Mouse (Mus musculus): ENCODE data around the gene Bpifb9a. TPM values are rescaled to one million over a fixed set of nuclear protein-coding genes. Genes with fewer than 3 reads are reported as not detected.
"Not testable (repeated sequence)": the region's sequence is repeated elsewhere in the genome, so short reads cannot be mapped to it uniquely, and the experiment has no call there.

Gene Bpifb9a
- polyA plus RNA-seq, 1 experiment from 2014 or later = not detected

- Histone ChIP-seq H3K9me3 (ENCODE audit: low read depth, low read length) (no peaks in the 10 kb centered on the region), H3K9ac (no peak overlapping the region), H3K4me2 (no peak overlapping the region), H3K36me3 (ENCODE audit: insufficient read depth) (no peaks in the 10 kb centered on the region), H3K27me3 (ENCODE audit: insufficient read depth, low read length) (no peaks in the 10 kb centered on the region), H3K4me1 (ENCODE audit: insufficient read depth) (no peaks in the 10 kb centered on the region), H3K4me3 (ENCODE audit: low read depth, low read length) (no peak overlapping the region), H3K27ac (ENCODE audit: low read depth) (no peak overlapping the region)
- DNase-seq = no peak
- 91% methylated on average over 5 of the region's 5 CpGs for WGBS
- no peak for TF ChIP-seq CTCF (IDR thresholded peaks at IDR 0.05; ENCODE audit: low read depth)
- ATAC-seq (ENCODE audit: insufficient read depth) = no peak
These were observed 12.3 kb upstream of the Bpifb9a start for GRCm38 (mm10) chr2:154245322-154245721.

- H3K27me3 ChIP-seq (ENCODE audit: insufficient read depth, low read length); H3K9me3 ChIP-seq (ENCODE audit: low read depth, low read length); ATAC-seq (ENCODE audit: insufficient read depth); H3K9ac ChIP-seq; H3K27ac ChIP-seq (ENCODE audit: low read depth); H3K4me3 ChIP-seq (ENCODE audit: low read depth, low read length); H3K36me3 ChIP-seq (ENCODE audit: insufficient read depth); H3K4me2 ChIP-seq; DNase-seq; H3K4me1 ChIP-seq (ENCODE audit: insufficient read depth): not testable (repeated sequence)
- 78% methylated on average over 2 of the region's 4 CpGs for WGBS
These were observed 2.4 kb upstream of the Bpifb9a start for GRCm38 (mm10) chr2:154255254-154255653.

GRCm38 (mm10) chr2:154255770-154256169, 1.9 kb upstream of the Bpifb9a start:
- H3K9me3 ChIP-seq (ENCODE audit: low read depth, low read length) = no peaks in the 10 kb centered on the region
- no peak for TF ChIP-seq CTCF (IDR thresholded peaks at IDR 0.05; ENCODE audit: low read depth)
- H3K4me1 ChIP-seq (ENCODE audit: insufficient read depth) = no peaks in the 10 kb centered on the region
- no peak overlapping the region for H3K4me2 ChIP-seq
- no peaks in the 10 kb centered on the region for H3K27me3 ChIP-seq (ENCODE audit: insufficient read depth, low read length)
- DNase-seq = no peak
- no peaks in the 10 kb centered on the region for H3K36me3 ChIP-seq (ENCODE audit: insufficient read depth)
- no peak overlapping the region for H3K9ac ChIP-seq
- ATAC-seq (ENCODE audit: insufficient read depth) = no peak
- WGBS = 66% methylated on average over 4 of the region's 4 CpGs
- no peak overlapping the region for H3K4me3 ChIP-seq (ENCODE audit: low read depth, low read length)
- H3K27ac ChIP-seq (ENCODE audit: low read depth) = no peak overlapping the region

- not testable (repeated sequence) for H3K27me3 ChIP-seq (ENCODE audit: insufficient read depth, low read length); H3K27ac ChIP-seq (ENCODE audit: low read depth); H3K9me3 ChIP-seq (ENCODE audit: low read depth, low read length); H3K9ac ChIP-seq; H3K36me3 ChIP-seq (ENCODE audit: insufficient read depth); ATAC-seq (ENCODE audit: insufficient read depth); H3K4me3 ChIP-seq (ENCODE audit: low read depth, low read length); DNase-seq; H3K4me1 ChIP-seq (ENCODE audit: insufficient read depth); H3K4me2 ChIP-seq
- WGBS = 75% methylated on average over 3 of the region's 3 CpGs
These were observed 6.7 kb downstream of the Bpifb9a start for GRCm38 (mm10) chr2:154264397-154264796.

GRCm38 (mm10) chr2:154291866-154292265, 34.2 kb downstream of the Bpifb9a start:
- ATAC-seq (ENCODE audit: insufficient read depth); DNase-seq; H3K4me2 ChIP-seq; H3K4me3 ChIP-seq (ENCODE audit: low read depth, low read length); H3K9ac ChIP-seq; H3K4me1 ChIP-seq (ENCODE audit: insufficient read depth); H3K27me3 ChIP-seq (ENCODE audit: insufficient read depth, low read length); H3K36me3 ChIP-seq (ENCODE audit: insufficient read depth); H3K9me3 ChIP-seq (ENCODE audit: low read depth, low read length); H3K27ac ChIP-seq (ENCODE audit: low read depth): not testable (repeated sequence)
- WGBS = 78% methylated on average over 3 of the region's 3 CpGs

GRCm38 (mm10) chr2:154292833-154293232, 35.2 kb downstream of the Bpifb9a start:
- Histone ChIP-seq H3K36me3 (ENCODE audit: insufficient read depth) (no peaks in the 10 kb centered on the region), H3K4me3 (ENCODE audit: low read depth, low read length) (no peak overlapping the region), H3K9me3 (ENCODE audit: low read depth, low read length) (no peaks in the 10 kb centered on the region), H3K27ac (ENCODE audit: low read depth) (no peak overlapping the region), H3K4me2 (no peak overlapping the region), H3K4me1 (ENCODE audit: insufficient read depth) (no peaks in the 10 kb centered on the region), H3K9ac (no peak overlapping the region), H3K27me3 (ENCODE audit: insufficient read depth, low read length) (no peaks in the 10 kb centered on the region)
- 85% methylated on average over 1 of the region's 1 CpGs for WGBS
- 0 out of 2 replicates have a peak, but pooled peaks have one; percentile 10 for TF ChIP-seq CTCF (IDR thresholded peaks at IDR 0.05; ENCODE audit: low read depth)
- ATAC-seq (ENCODE audit: insufficient read depth) (no peak), DNase-seq (peak; percentile 12)

- H3K4me3 ChIP-seq (ENCODE audit: low read depth, low read length); H3K9me3 ChIP-seq (ENCODE audit: low read depth, low read length); H3K27me3 ChIP-seq (ENCODE audit: insufficient read depth, low read length); H3K27ac ChIP-seq (ENCODE audit: low read depth); H3K36me3 ChIP-seq (ENCODE audit: insufficient read depth); H3K4me1 ChIP-seq (ENCODE audit: insufficient read depth); H3K9ac ChIP-seq: not testable (repeated sequence)
- peak; percentile 91 for DNase-seq
- TF ChIP-seq CTCF (IDR thresholded peaks at IDR 0.05; ENCODE audit: low read depth) = peak; percentile 71
- ATAC-seq (ENCODE audit: insufficient read depth) = peak; percentile 14; the same call in 1 of the 2 replicates
- 2% methylated on average over 10 of the region's 10 CpGs for WGBS
- H3K4me2 ChIP-seq = 0 out of 2 replicates have a peak overlapping the region, but pooled peaks have one; percentile 23
These were observed 37.1 kb downstream of the Bpifb9a start for GRCm38 (mm10) chr2:154294746-154295145.

- peak; percentile 92 for TF ChIP-seq CTCF (IDR thresholded peaks at IDR 0.05; ENCODE audit: low read depth)
- Histone ChIP-seq H3K4me1 (ENCODE audit: insufficient read depth) (no peaks in the 10 kb centered on the region), H3K27me3 (ENCODE audit: insufficient read depth, low read length) (no peaks in the 10 kb centered on the region), H3K9me3 (ENCODE audit: low read depth, low read length) (no peaks in the 10 kb centered on the region), H3K9ac (no peak overlapping the region), H3K4me3 (ENCODE audit: low read depth, low read length) (no peak overlapping the region), H3K4me2 (no peak overlapping the region), H3K36me3 (ENCODE audit: insufficient read depth) (no peaks in the 10 kb centered on the region), H3K27ac (ENCODE audit: low read depth) (no peak overlapping the region)
- WGBS = 18% methylated on average over 1 of the region's 1 CpGs
- ATAC-seq (ENCODE audit: insufficient read depth) = peak; percentile 86; the same call in 1 of the 2 replicates
- DNase-seq = peak; percentile 83
These were observed 42.8 kb downstream of the Bpifb9a start for GRCm38 (mm10) chr2:154300496-154300895.

All from lung, embryonic 14.5 days (tissue).